8 mouse cellular contexts compared by ENCODE assay signal in the genomic region with DNA sequence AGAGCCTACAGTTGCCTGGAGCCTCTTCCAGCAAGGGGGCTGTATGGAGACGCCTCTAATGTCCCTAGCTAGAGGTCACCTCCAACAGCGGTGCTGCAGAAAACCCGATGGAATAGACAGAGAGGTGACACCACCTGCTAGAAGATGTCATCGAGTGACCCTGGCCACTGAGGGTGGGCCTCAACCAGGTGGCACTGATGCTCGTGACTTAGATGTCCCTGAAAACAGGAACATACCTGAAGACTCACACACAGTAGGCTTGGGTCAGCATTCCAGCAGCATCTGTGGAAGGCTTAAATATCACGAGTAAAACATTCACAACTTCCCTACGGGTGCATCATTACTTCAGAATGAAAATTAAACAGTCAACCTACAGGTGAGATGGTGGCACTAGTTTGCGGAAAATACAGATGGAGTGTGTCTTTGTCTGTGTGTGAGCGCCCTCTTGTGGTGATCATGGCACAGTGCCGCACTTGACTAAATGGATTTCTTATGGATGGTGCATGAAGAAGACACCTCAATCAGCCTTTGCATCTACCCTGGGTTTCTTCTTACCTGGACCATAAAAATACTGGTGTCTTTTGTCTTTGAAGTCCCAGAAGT.
DNase-seq lines count a peak whose midpoint lies in the region; ATAC-seq lines count a peak whose summit lies in the region.

No protein-coding gene starts in this region.

- no peaks in the 10 kb centered on the region for H3K4me1 ChIP-seq in forebrain, embryonic 13.5 days
- no peaks in the 10 kb centered on the region; the same call in 1 of the 2 replicates for H3K4me1 ChIP-seq in hindbrain, embryonic 15.5 days (replicated peaks)

- ATAC-seq in forebrain, embryonic 13.5 days = peak; percentile 71; the same call in 1 of the 2 replicates
- peak; percentile 73; the same call in 1 of the 2 replicates for ATAC-seq in hindbrain, embryonic 15.5 days (ENCODE audit: low FRiP score, low read depth)

- DNase-seq in Muller cell, postnatal 12 days (ENCODE audit: inconsistent ontology term) = peak; percentile 74
- peak; percentile 76 for DNase-seq in c-Kit-positive CD71-negative TER-119-negative erythroid progenitor cells, embryonic 14.5 days (ENCODE audit: low read depth)
- DNase-seq in layer of hippocampus, postnatal 10 days (ENCODE audit: low spot score in 2 of 2) = peak; percentile 81
- peak; percentile 89 for DNase-seq in lung, postnatal 36 days
- peak; percentile 77 to 84 for DNase-seq in right cerebral cortex, postnatal 10 days (ENCODE audit: low spot score in 2 of 2)
- peak; percentile 73 for DNase-seq in urinary bladder, postnatal 14 days (ENCODE audit: low spot score)

- WGBS in forebrain, embryonic 13.5 days = 31% methylated on average over 10 of the region's 10 CpGs
- 35% methylated on average over 10 of the region's 10 CpGs for WGBS in hindbrain, embryonic 15.5 days

- H3K27ac ChIP-seq in forebrain, embryonic 13.5 days = no peak overlapping the region
- H3K27ac ChIP-seq in hindbrain, embryonic 15.5 days (replicated peaks) = no peak overlapping the region

- H3K4me2 ChIP-seq in forebrain, embryonic 13.5 days = no peak overlapping the region
- no peak overlapping the region for H3K4me2 ChIP-seq in hindbrain, embryonic 15.5 days

- no peak overlapping the region for H3K4me3 ChIP-seq in forebrain, embryonic 13.5 days
- no peak overlapping the region for H3K4me3 ChIP-seq in hindbrain, embryonic 15.5 days

- no peaks in the 10 kb centered on the region for H3K9me3 ChIP-seq in forebrain, embryonic 13.5 days (replicated peaks)
- no peaks in the 10 kb centered on the region for H3K9me3 ChIP-seq in hindbrain, embryonic 15.5 days

- no peak overlapping the region for H3K9ac ChIP-seq in forebrain, embryonic 13.5 days
- no peak overlapping the region for H3K9ac ChIP-seq in hindbrain, embryonic 15.5 days

- no peaks in the 10 kb centered on the region for H3K36me3 ChIP-seq in forebrain, embryonic 13.5 days (ENCODE audit: poor library complexity, severe bottlenecking)
- H3K36me3 ChIP-seq in hindbrain, embryonic 15.5 days = no peaks in the 10 kb centered on the region

- peaks cover 31% of the 10 kb centered on the region for H3K27me3 ChIP-seq in forebrain, embryonic 13.5 days
- H3K27me3 ChIP-seq in hindbrain, embryonic 15.5 days = peaks cover 14% of the 10 kb centered on the region; the same call in 1 of the 2 replicates
